Mouse (Mus musculus) E14TG2a.4 (cell line): Measurements from ENCODE around the gene Ank2.

Experiments used
- CTCF ChIP-seq: conservative IDR thresholded peaks from 2 replicates; pipeline ENCODE4 v1.5.1; 2014; ENCODE audit warnings: low read length
- NANOG ChIP-seq: IDR thresholded peaks from 2 replicates; pipeline ENCODE4 v1.6.1; 2014; ENCODE audit warnings: borderline replicate concordance, low read length, mixed read lengths

DNA sequence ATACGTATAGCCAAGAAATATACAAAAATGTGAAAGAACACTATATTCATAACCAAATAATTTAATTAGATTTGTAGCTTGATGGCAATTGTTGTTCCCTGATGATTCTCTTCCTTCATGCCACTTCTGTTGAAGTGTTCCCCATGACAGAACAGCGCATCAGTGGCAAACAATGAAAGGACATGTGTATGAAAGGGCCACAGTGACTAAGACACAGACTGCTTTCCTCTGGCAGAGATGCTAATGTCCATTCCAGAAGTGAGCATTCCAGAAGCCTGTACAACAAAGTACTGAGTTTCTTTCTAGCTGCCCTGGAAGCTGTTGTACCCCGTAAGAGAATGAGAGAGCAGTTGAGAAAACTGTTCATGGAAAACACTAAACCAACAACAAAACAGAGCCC lies 345.7 kb downstream of the Ank2 start:
- TF ChIP-seq NANOG (no peak), CTCF (no peak)
